Mouse (Mus musculus): ENCODE data around the gene Gm17654. TPM values are rescaled to one million over a fixed set of nuclear protein-coding genes. Genes with fewer than 3 reads are reported as not detected.
"Not testable (repeated sequence)": the region's sequence is repeated elsewhere in the genome, so short reads cannot be mapped to it uniquely, and the experiment has no call there.

Gm17654 gene
- not detected in 2 replicates for polyA plus RNA-seq (2016; fragmentation: Nextera tagmentation; extraction: Ambion mirVana)

DNA sequence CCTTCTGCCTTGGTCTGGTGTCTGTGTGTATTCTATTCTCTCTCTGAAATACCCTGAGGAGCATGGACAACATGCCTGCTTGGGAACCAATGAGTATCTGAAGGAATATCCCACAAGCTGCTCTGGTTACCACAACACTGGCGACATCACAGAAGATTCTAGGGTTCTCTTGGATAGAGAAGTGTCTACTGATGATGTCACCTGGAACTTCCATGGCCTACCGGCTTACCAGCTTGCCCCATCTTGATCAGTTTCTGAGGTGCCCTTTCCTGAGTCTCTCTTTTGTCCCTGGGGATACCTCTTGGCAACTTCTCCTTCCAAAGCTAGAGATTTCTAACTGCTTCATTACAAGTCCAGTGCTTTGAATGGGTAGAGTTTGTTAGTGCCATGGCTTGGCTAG, at the start of gene Gm17654:
Gm17654 (minus strand) TSS at position 101 of the 400 bp plus-strand sequence.
- not testable (repeated sequence) for H3K9ac ChIP-seq; ATAC-seq (ENCODE audit: insufficient number of reproducible peaks, low FRiP score); H3K36me3 ChIP-seq; H3K27ac ChIP-seq (ENCODE audit: poor library complexity, severe bottlenecking); H3K4me1 ChIP-seq (replicated peaks); H3K27me3 ChIP-seq (replicated peaks); H3K4me2 ChIP-seq; H3K4me3 ChIP-seq; H3K9me3 ChIP-seq (replicated peaks)
- 64% methylated on average over 1 of the region's 2 CpGs for WGBS

DNA sequence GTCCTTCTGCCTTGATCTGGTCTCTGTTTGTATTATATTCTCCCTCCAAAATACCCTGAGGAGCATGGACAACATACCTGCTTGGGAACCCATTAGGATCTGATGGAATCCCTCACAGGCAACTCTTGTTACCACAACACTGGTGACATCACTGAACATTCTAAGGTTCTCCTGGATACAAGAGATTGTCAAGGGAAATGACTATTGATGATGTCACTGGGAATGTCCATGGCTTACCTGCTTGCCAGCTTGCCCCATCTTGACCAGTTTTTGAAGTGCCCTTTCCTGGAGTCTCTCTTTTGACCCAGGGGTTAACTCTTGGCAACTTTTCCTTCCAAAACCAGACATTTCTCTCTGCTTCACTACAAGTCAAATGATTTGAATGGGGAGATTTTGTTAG, 29.0 kb upstream of the Gm17654 start, which contains the start of gene Gm10375:
Gm10375 (minus strand) TSS at position 101 of the 400 bp plus-strand sequence.
- not testable (repeated sequence) for H3K4me2 ChIP-seq; ATAC-seq (ENCODE audit: insufficient number of reproducible peaks, low FRiP score)

DNA sequence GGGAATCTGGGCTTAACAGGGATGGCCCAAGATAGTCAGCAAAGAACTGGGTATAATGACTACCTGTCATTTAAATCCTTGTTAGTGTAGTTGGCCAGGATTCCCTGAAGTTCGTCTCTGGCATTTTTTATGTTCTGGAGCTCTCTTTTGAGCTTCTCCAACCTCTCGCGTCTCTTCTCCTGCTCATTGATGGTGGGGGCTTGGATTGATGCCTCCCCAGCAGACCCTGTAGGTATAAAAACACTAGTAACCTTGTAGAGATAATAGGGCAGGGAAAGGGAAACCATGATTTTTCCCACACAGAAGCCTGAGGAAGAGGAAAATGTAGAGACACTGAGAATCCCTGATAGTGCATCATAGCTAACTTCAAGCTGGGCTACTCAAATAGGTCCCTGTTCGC, 977 bp downstream of the Gm17654 start:
- not testable (repeated sequence) for H3K27ac ChIP-seq (ENCODE audit: poor library complexity, severe bottlenecking); H3K27me3 ChIP-seq (replicated peaks); H3K36me3 ChIP-seq; ATAC-seq (ENCODE audit: insufficient number of reproducible peaks, low FRiP score); H3K4me2 ChIP-seq; H3K4me3 ChIP-seq; H3K4me1 ChIP-seq (replicated peaks); H3K9me3 ChIP-seq (replicated peaks); H3K9ac ChIP-seq
- 86% methylated on average over 4 of the region's 4 CpGs for WGBS

More for the DNA sequence above, 29.0 kb upstream of the Gm17654 start, which contains the start of gene Gm10375:
- not testable (repeated sequence) for H3K27me3 ChIP-seq (replicated peaks); H3K36me3 ChIP-seq; H3K27ac ChIP-seq (ENCODE audit: poor library complexity, severe bottlenecking); H3K4me1 ChIP-seq (replicated peaks); H3K4me3 ChIP-seq; H3K9me3 ChIP-seq (replicated peaks); H3K9ac ChIP-seq

DNA sequence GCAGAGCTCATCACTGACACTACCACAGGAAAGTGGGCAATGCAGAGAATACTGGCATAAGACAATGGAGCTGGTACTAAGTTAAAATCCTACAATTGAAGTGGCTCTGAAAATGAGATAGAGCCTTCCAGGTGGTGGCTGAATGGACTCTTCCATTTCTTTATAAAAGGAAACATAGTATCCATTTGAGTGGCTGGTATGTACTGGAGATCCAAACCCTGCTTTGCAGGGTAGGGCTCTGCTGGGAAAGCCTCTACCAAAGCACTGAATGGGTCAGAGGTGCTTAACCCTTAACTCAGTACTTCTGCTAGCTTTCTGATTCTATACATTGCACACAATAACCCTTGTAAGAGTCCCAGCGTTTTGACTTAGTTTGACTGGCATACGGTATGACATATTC, 26.7 kb downstream of the Gm17654 start:
- H3K9ac ChIP-seq; ATAC-seq (ENCODE audit: insufficient number of reproducible peaks, low FRiP score); H3K27me3 ChIP-seq (replicated peaks); H3K4me3 ChIP-seq; H3K9me3 ChIP-seq (replicated peaks); H3K4me2 ChIP-seq; H3K36me3 ChIP-seq; H3K4me1 ChIP-seq (replicated peaks); H3K27ac ChIP-seq (ENCODE audit: poor library complexity, severe bottlenecking): not testable (repeated sequence)
- WGBS, result 71% methylated on average over 2 of the region's 2 CpGs

DNA sequence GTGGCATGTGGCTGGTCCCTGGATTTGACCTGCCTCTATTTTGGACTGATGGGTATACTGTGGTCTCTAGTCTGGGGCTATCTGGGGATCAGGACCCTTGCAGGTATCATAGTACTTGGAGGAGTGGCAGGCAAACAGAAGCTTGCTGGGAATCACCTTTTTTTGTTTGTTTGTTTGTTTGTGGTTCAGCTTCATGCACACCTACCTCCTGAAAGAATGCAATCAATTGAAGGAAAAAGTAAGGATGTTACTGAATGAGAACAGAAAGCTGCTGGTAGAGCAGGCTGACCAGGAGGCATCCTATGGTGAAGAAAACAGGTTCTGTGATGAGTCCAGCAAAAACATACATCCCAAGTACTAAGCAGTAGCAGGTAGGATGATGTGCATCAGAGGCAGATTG, 32.7 kb downstream of the Gm17654 start:
- not testable (repeated sequence) for H3K4me1 ChIP-seq (replicated peaks); H3K27me3 ChIP-seq (replicated peaks); H3K36me3 ChIP-seq; H3K27ac ChIP-seq (ENCODE audit: poor library complexity, severe bottlenecking); H3K9ac ChIP-seq; H3K4me2 ChIP-seq; ATAC-seq (ENCODE audit: insufficient number of reproducible peaks, low FRiP score); H3K9me3 ChIP-seq (replicated peaks); H3K4me3 ChIP-seq

DNA sequence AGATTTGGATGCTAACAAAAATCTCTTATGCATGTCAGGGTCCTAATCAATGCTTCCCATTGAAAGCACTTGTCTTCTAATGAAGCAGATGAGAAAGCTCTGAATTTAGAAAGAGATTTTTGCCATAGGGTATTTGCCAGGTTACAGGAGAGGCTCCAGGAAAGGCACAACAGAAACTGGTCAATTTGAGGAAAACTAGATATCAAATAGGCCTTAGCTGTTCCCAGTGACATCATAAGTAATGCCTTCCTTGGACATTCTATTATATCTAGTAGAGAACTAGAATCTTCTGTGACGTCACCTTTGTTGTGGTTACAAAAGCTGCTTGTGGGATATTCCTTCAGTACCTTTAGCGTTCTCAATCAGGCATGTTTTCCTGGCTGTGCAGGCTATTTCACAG, 35.7 kb downstream of the Gm17654 start, which contains the start of gene Gm5799:
Gm5799 (plus strand) TSS at position 301 of the 400 bp plus-strand sequence.
- H3K36me3 ChIP-seq, H3K9ac ChIP-seq: not testable (repeated sequence)

DNA sequence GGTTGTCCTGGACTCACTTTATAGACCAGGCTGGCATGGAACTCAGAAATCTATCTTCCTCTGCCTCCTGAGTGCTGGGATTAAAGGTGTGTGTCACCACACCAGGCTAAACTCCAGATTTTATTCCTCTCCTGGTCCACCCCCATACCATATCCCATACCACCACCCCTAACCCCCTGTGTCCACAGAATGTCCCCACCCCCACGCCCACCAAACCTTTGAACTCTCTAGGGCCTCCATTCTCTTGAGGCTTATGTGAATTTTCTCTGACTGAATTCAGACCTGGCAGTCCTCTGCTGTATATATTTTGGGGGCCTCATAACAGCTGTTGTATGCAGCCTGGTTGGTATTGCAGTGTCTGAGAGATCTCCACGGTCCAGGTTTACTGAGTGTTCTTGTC, 40.8 kb downstream of the Gm17654 start:
- not testable (repeated sequence) for H3K4me3 ChIP-seq; H3K36me3 ChIP-seq; H3K4me2 ChIP-seq; H3K27me3 ChIP-seq (replicated peaks); H3K9me3 ChIP-seq (replicated peaks); H3K9ac ChIP-seq; H3K4me1 ChIP-seq (replicated peaks); ATAC-seq (ENCODE audit: insufficient number of reproducible peaks, low FRiP score); H3K27ac ChIP-seq (ENCODE audit: poor library complexity, severe bottlenecking)
- WGBS, result 75% methylated on average over 2 of the region's 2 CpGs

More for the DNA sequence above, 35.7 kb downstream of the Gm17654 start, which contains the start of gene Gm5799:
- H3K4me3 ChIP-seq; H3K27me3 ChIP-seq (replicated peaks); H3K27ac ChIP-seq (ENCODE audit: poor library complexity, severe bottlenecking); H3K4me2 ChIP-seq; ATAC-seq (ENCODE audit: insufficient number of reproducible peaks, low FRiP score); H3K9me3 ChIP-seq (replicated peaks); H3K4me1 ChIP-seq (replicated peaks): not testable (repeated sequence)
- WGBS, result 73% methylated on average over 2 of the region's 2 CpGs

DNA sequence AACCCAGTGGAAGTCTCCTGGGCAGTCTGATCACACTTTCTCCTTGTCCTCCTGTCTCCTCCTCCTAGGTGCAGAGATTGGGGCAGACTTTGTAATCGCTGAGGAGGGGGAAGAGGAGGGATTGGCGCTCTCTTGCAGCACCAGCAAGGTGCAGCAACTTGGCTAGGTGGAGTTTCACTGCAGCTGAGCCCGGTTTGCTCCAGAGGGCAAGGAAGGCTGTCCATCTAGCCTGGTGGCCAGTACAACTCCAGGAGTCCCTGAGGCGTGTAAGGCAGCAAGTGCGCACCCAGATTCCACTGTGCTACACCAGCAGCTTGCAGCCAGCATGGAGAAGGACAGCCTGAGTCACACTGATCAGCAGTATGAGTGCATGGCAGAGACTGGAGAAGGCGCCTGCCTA, 46.6 kb downstream of the Gm17654 start:
- not testable (repeated sequence) for H3K36me3 ChIP-seq; H3K4me3 ChIP-seq; ATAC-seq (ENCODE audit: insufficient number of reproducible peaks, low FRiP score); H3K4me1 ChIP-seq (replicated peaks); H3K27me3 ChIP-seq (replicated peaks); H3K9ac ChIP-seq; H3K4me2 ChIP-seq; H3K27ac ChIP-seq (ENCODE audit: poor library complexity, severe bottlenecking); H3K9me3 ChIP-seq (replicated peaks)
- 42% methylated on average over 6 of the region's 6 CpGs for WGBS

DNA sequence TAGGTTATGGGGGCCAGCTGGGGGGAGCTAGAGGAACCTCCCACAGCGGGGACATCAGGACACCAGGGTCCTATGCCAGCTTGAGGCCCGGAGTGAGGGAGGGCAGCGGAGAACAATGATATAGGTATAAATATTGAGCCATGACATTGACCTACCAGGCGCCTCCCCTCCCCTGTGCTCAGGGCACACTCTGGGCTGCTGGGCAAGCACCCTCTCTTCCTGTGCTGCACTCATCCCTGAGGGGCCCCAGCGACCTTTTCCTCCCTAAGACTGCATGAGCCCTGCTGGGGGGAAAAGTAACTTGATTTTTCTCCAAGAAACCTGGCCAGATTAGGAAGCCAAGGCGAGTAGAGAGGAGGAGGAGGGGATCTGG, 46.9 kb downstream of the Gm17654 start:
- not testable (repeated sequence) for H3K36me3 ChIP-seq; H3K9me3 ChIP-seq (replicated peaks); H3K27me3 ChIP-seq (replicated peaks); H3K4me3 ChIP-seq; H3K9ac ChIP-seq; H3K27ac ChIP-seq (ENCODE audit: poor library complexity, severe bottlenecking); H3K4me2 ChIP-seq; H3K4me1 ChIP-seq (replicated peaks); ATAC-seq (ENCODE audit: insufficient number of reproducible peaks, low FRiP score)
- WGBS, result no CpG with 5 or more reads among the region's 6 CpGs

DNA sequence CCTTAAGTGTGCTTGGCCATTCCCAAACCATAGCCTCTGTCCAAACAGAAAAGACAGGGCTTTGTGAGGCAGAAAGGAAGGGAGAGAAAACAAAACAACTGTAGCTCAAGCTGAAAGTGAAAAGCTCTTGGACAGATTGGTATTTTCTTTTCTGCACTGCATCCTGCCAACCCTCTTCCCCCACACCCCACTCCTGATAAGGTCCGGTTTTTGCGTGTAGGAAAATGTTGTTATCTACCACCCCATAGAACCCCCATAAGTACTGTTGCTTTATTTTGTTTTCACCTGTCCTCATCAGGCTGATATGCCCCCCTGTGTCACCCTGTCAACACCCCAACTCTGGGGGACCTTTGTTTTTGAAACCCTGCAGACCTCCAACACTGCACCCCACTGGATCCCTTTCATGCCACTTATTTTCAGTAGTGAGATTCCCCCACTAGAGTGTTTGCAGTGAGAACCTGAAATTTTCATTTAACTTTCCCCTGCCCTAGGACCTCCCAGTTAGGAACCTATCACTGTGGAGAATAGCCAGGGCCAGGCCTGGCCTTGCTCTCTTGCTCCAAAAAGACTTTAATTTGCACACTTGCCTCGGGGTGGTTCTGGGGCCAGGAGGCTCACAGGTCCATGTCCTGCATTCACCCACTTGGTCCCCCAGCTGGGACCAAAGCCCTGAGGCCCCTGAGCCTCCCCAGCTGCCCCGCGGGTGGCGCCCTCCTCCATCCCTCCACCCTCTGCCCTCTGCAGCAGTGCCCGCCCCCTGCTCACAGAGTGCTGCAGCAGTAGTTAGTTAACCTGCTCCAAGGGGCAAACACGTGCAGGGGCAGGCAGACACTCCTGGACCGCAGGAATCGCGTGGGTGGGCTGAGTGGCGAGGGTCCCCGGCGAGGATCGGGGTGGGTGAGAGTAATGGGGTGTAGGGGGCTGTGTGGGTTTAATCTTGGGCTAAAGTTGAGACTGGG, 47.6 kb downstream of the Gm17654 start:
- not testable (repeated sequence) for H3K27ac ChIP-seq (ENCODE audit: poor library complexity, severe bottlenecking); H3K9ac ChIP-seq; H3K36me3 ChIP-seq; ATAC-seq (ENCODE audit: insufficient number of reproducible peaks, low FRiP score); H3K4me2 ChIP-seq; H3K9me3 ChIP-seq (replicated peaks); H3K27me3 ChIP-seq (replicated peaks); H3K4me1 ChIP-seq (replicated peaks); H3K4me3 ChIP-seq
- 21% methylated on average over 14 of the region's 15 CpGs for WGBS
